In genomic region chr7:131391761-131392160, GRCm38 (mm10) we compare ENCODE assay signal across 30 mouse cellular contexts. TPM values are rescaled to one million over a fixed set of nuclear protein-coding genes. Genes with fewer than 3 reads are reported as not detected.
"Had no signal": no experiment of that assay in that cellular context is flagged by ENCODE, and none has a peak within 500 bp of the region (broad histone marks: within the 10 kb centered on the region; RNA-seq: fewer than 3 reads in every experiment).

No protein-coding gene starts in this region.

RNA-seq across cellular contexts. Expression of gene Fam24a, which starts 58.1 kb away (rescaled TPM):
- polyA plus RNA-seq: limb, embryonic 10.5 days; limb, embryonic 11.5 days; limb, embryonic 12.5 days; limb, embryonic 13.5 days; limb, embryonic 14.5 days; limb, embryonic 15.5 days; liver, adult 2 months; liver, embryonic 11.5 days; liver, embryonic 12.5 days; liver, embryonic 13.5 days; liver, embryonic 14.5 days; liver, embryonic 15.5 days; liver, embryonic 16.5 days; liver, postnatal 0 days; lung, adult 2 months; lung, embryonic 14.5 days; lung, embryonic 15.5 days; lung, embryonic 16.5 days; lung, postnatal 0 days; macrophage; midbrain, embryonic 10.5 days; midbrain, embryonic 11.5 days; midbrain, embryonic 12.5 days; midbrain, embryonic 13.5 days; midbrain, embryonic 15.5 days; midbrain, embryonic 16.5 days; midbrain, postnatal 0 days; myocyte; neural tube, embryonic 11.5 days; neural tube, embryonic 12.5 days had no signal
